Mouse (Mus musculus): ENCODE measurements around the gene Cpsf6.
"Not testable (repeated sequence)": the region's sequence is repeated elsewhere in the genome, so short reads cannot be mapped to it uniquely, and the experiment has no call there.

Cpsf6 gene

DNA sequence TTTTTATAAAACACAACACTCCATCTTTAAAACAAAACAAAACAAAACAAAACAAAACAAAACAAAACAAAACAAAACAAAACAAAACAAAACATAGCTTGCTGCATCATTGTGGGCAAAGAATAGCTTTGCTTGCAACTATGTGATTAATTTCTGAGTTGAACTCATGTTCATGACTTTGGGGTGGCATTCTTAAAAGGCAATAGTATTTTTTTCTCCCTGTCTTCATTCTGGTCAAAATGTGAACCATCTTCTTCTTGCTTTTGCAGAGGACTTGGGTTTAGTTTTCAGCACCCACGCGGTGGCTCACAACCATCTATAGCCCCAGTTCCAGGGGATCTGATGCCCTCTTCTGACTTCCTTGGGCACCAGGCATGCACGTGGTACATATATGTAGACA, 20.0 kb upstream of the Cpsf6 start:
- DNase-seq (ENCODE audit: low read depth), result no peak

DNA sequence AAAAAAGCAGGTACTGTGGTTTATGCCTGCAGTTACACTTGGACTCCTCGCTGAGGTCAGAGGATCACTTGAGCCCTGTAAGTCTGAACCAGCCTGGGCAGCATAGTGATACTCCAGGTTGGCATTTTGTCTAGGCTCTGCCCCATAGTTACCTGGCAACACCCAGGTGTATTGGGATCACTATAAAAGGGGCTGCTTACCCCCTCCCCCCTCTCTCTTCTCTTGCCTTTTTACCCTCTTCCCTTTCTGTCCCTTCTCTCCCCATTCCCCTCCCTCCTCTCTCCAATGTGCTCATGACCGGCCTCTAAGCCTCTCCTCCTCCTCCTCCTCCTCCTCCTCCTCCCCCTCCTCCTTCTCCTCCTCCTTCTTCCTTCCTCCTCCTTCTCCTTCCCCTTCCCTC, 19.4 kb upstream of the Cpsf6 start:
- no peak for DNase-seq (ENCODE audit: low read depth)

DNA sequence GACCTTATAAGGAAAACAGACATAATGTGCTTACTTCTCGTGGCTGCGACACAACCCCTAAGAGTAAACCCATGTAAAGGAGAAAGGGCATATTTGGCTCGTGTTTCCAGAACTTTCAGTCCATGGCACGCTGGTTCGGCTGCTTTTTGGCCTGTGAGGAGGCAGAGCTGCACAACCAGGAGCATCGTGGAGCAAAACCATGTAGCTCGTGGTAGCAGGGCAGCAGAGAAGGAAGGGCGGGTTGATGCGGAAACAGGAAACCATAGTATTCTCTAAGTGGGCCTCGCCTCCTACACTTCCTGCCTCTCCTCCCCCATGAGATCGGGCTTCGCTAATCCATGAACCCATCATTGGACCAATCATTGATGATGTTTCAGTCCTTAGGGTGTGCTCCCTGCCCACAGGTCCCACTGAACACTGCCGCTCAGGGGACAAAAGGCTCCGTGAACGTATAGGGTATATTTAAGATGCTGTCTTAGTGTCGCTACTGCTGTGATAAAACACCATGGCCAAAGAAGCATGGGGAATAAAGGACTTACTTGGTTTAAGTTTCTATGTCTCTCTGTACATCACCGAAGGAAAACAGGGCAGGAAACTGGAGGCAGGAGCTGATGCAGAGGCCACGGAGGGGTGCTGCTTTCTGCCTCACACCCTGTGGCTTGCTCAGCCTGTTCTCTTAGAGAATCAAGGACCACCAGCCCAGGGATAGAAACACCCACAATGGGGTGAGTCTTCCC, 18.4 kb upstream of the Cpsf6 start:
- no peak for DNase-seq (ENCODE audit: low read depth)

DNA sequence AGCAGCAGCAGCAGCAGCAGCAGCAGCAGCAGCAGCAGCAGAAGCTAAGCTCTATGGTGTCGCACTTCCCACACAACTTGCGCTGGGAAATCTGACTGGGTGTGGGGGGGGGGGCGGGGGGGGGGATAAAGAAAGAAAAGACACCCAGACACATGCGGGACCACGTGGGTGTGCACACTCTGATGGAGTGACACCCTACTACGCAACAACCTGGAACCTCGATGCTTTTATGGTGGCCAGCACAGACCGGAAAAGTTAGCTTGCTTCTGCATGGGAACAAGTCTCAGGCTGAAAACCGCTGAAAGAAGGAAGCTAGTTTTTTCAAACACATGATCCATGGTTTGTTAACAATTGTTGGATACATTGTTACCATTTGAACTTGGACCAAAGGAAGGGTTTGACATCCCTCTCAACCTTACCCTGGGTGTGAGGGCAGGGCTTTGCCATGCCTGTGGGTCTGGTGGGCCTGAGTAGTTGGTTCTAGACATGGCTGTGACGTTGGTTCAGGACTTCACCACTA, 17.4 kb upstream of the Cpsf6 start:
- no peak for DNase-seq (ENCODE audit: low read depth)

DNA sequence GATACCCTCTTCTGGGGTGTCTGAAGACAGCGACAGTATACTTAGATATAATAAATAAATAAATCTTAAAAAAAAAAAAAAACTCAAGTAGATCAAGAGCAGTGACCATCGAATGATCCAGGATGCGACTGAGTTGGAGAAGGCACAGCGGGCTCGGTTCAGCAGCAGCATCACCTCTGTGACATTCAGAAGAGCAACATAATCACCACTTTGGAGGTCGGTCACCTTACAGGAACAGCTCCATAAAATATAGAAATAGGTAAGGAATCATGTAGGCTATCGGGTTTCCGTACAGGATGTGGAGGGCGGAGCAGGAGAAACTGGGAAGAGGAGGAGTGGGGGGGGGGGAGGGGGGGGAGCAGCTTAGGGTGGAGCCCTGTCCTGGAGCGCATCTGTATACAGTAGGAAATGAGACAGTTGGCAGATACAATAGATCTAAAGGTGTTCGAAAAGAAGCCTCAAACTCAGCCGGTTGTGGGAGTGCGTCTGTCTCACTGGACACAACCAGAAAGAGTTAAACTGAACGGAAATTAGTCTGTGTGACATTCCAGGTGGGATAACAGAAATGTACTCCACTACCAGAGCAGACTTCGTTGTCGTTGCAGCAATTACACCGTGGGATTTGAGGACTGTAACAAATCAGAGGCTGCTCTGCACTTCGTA, 16.7 kb upstream of the Cpsf6 start:
- DNase-seq (ENCODE audit: low read depth), result no peak

DNA sequence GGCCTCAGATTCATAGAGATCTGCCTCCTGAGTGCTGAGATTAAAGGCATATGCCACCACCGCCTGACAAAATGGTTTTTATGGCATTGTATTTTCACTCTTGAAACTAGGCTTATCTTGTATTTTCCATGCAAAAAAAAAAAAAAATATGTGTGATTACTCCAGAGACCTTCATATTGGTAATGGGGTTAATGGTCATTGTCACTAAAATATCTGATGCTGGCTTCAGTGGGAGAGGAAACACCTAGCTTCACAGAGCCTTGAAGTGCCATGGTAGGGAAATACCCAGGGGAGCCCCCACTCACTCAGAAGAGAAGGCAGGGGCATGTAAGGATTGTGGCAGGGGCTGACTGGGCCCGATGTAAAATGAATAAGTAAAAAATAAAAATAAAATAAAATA, 16.0 kb upstream of the Cpsf6 start:
- no peak for DNase-seq (ENCODE audit: low read depth)

DNA sequence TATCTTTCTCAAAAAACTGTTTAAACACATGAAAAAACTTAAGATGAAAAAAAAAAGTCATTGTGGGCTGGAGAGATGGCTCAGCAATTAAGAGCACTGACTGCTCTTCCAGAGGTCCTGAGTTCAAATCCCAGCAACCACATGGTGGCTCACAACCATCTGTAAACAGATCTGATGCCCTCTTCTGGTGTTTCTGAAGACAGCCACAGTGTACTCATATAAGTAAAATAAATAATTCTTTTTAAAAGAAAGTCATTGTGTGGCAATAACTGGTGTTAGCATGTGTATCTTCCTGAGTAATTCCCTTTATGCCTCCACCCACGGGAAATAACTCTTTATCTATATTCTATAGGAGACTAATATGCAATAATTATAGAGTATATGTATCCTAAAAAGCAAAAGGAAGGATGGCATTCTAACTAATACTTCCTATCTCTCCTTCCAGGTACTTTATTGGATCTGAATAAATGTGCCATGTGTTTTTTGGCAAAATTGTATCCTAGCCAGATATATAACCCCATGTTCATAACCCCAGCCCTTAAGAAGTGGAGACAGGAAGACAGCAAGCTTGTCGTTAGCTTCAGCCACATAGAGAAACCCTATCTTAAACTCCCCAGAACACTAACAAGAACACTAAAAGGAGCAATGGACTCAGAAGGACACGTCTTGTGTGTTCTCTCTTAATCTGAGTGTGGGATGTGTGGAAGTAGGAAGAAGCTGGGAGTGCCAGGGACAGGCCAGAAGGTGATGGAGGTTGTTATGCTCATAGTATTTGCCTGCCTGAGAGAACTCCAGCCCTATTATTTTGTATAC, 15.1 kb upstream of the Cpsf6 start:
- no peak for DNase-seq (ENCODE audit: low read depth)

DNA sequence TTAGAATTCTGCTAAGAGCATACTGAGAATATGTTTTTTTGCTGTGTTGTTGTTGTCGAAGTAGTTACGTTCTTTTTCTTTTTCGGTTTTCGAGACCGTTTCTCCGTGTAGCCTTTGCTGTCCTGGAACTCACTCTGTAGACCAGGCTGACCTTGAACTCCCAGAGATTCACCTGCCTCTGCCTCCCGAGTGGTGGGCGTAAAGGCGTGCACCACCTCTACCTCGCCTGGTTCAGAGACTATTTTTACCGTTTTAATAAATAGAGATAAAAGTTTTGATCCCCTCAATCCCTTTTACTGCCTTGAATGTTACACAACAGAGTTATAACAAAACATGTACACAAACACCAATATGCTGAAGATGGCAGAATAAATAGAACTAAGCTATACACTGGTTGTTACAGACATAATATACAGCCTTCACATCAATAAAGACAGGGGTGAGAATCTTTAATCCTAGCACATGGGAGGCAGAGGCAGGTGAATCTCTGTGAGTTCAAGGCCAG, 14.1 kb upstream of the Cpsf6 start:
- DNase-seq (ENCODE audit: low read depth), result no peak

DNA sequence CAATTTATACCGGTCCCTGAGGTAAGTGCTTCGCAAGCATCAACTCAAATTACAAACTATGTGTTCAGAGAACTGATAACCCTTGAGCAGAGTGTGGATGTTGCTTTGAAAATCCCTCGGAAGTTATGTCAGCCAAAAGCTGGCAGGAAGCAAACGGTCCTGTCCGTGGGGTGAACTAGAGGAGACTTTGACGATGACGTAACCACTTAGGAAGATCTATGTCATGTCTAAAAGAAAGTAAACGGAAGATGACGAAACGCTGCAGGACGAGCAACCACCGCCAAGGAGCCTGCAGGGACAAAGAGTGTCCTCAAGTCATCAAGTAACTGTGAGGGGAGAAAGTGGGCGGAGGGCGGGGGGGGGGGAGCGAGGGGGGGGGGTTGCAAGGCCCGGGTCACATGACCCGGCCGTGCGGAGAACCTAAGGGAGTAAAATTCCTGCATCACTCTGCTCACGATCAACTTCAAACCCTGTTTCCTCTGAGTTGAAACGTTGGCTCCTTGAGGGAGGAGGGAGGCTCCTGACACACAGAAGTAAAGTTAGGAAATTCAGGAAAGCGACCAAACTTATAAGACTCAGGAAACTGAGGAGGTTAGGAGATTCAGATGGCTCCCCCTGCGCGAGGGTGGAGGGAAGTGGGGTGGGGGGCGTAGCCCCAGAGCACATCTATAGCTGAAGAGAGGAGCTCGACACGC, 13.5 kb upstream of the Cpsf6 start:
- DNase-seq (ENCODE audit: low read depth), result peak; percentile 66

DNA sequence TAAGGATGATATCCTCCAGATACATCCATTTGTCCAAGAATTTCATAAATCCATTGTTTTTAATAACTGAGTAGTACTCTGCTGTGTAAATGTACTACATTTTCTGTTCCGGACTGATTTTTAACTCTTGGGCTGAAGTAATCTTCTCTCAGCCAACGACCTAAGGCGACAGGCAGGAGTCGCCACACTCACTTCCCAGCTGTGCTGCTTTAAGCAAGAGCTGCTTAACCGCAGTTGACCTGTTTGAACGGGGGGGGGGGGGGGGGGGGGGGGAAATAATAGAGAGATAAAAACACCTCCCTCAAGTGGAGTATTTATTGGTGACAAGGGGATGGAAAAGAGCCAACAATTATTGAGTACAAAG, 13.0 kb upstream of the Cpsf6 start:
- DNase-seq (ENCODE audit: low read depth), result no peak

DNA sequence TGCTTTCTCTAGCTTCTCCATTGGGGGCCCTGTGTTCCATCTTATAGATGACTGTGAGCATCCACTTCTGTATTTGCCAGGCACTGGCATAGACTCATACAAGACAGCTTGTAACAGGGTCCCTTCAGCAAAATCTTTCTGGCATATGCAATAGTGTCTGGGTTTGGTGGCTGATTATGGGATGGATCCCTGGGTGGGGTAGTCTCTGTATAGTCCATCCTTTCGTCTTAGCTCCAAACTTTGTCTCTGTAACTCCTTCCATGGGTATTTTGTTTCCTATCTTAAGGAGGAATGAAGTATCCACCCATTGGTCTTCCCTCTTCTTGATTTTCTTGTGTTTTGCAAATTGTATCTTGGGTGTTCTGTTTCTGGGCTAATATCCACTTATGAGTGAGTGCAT, 12.6 kb upstream of the Cpsf6 start:
- DNase-seq (ENCODE audit: low read depth), result not testable (repeated sequence)

DNA sequence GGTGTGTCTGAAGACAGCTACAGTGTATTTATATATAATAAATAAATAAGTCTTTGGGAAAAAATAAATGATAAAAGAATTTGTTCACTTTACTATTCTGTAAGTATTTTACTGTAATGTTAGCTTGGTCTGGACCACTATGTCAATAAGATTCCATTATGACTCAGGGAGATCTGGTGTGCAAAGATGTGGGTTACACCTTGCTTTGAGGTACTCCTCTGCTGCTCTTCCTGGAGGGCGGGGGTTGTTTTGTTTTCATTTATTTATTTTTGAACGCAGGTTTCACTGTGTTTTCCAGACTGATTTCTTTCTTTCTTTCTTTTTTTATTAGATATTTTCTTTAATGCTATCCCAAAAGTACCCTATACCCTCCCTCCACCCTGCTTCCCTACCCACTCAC, 12.0 kb upstream of the Cpsf6 start:
- DNase-seq (ENCODE audit: low read depth), result no peak

DNA sequence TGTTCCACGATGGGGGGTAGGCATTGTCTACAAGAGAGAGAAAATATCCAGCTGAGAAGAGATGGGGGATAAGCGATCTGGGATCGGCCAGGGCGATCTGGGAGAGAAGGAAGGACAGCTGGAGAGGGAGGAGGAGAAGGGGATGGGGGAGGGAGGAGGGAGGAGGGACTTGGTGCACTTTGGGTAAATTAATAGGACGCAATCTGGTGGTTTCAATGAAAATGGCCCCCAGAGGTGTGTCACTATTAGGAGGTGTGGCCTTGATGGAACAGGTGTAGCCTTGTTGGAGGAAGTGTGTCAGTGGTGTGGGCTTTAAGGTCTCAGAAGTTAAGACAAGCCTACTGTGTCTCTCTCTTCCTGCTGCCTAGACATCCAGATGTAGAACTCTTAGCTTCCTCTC, 11.2 kb upstream of the Cpsf6 start:
- DNase-seq (ENCODE audit: low read depth), result no peak

DNA sequence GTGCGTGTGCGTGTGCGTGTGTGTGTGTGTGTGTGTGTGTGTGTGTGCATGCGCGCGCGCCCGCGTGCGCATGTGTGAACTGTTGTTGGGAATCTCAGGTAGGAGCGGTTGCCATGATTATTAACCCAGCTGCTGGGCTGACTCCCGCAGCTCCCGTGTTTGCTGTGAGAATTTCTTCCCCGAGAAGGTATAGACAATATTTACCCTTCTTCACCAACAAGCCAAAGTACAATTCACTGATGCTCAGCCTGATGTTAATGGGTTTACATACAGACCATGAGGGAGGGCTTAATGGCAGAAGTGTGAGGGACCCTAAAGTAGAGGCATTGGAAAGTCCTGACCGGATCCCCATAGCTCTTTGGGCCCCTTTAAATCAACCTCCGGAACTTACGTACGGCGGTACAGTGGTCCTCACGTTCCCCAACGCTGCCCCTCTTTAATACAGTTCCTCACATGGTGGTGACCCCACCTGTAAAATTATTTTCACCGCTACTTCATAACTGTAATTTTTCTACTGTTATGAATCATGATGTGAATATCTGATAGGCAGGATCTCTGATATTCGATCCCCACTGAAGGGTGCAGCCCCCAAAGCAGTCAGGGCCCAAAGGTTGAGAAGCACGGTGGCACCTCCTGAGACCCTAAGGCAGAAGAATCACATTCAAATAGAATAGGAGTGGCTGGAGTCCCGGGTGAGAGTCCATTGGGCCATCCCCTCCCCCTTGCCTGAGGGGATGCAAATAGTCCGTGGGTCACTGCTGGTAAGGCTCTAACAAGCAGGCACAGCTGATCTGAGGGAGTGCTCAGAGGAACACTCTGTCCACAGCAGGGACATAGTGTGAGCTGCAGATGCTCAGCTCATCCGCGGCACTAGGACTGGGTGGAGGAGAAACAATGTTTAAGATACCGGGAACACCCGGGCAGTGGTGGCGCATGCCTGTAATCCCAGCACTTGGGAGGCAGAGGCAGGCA, 10.4 kb upstream of the Cpsf6 start:
- DNase-seq (ENCODE audit: low read depth), result no peak

DNA sequence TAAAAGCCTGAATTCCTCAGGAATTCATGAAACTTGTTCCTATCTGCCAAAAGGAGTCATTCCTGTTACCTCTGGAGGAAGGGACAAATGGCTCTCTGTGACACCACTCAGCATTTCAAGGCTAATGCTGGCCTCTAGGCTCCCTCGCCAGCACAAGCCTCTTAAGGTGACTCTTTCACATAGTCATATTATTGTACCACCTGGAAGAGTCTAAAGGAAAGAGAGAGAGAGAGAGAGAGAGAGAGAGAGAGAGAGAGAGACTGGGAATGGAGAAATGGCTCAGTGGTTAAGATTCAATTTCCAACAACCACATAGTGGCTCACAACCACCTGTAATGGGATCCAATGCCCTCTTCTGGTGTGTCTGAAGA, 9.5 kb upstream of the Cpsf6 start:
- no peak for DNase-seq (ENCODE audit: low read depth)

DNA sequence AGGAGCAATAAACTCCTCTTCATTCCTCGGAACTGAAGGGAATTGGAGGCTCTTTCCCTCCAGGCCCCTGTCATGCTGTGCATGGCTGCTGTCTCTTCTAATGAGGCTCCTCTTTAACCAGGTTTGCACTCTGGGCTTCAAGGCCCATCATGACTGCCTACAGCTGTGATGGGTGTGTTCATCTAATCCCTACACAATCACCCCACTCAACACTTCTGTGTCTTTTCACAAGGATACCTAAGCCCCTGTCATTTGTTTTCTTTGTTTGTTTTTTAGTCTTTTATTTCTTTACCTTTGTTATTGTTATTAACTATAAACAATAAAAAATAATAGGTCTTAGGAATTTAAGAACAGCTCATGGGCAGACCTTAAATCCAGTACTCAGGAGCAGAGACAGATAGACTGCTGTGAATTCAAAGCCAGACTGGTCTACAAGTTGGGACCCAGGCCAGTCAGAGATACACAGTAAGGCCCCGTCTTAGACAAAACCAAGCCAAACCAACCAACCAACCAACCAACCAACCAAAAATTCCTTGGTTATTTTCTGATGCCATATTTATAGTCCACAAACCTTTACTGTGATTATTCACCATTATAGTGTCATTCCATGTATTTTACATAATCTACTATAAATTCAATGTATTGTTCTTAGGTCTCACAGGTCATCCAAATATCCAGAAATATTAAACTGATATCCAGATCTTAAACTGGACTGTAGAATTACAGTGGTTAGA, 9.0 kb upstream of the Cpsf6 start:
- DNase-seq (ENCODE audit: low read depth), result no peak

DNA sequence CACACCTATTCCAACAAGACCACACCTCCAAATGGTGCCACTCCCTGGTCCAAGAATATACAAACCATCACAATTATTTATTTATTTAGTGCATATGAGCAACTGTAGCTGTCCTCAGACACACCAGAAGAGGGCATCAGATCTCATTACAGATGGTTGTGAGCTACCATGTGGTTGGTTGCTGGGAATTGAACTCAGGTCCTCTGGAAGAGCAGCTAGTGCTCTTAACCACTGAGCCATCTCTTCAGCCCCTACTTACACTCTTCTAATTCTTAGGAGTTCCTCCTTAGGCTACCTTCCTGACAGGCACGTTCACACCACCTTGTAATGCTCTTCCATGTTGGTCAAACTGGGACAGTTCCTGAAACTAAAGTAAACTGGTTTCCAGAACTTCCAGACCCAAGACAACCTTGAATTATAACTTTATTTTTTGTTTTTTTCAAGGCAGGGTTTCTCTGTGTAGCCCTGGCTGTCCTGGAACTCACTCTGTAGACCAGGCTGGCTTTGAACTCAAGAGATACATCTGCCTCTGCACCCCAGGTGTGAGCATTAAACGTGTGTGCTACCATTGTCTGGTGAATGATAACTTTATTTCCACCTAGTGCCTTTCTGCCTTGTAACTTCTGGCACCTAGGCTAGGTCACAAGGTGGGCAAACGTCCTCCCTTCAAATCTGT, 8.3 kb upstream of the Cpsf6 start:
- DNase-seq (ENCODE audit: low read depth), result not testable (repeated sequence)

DNA sequence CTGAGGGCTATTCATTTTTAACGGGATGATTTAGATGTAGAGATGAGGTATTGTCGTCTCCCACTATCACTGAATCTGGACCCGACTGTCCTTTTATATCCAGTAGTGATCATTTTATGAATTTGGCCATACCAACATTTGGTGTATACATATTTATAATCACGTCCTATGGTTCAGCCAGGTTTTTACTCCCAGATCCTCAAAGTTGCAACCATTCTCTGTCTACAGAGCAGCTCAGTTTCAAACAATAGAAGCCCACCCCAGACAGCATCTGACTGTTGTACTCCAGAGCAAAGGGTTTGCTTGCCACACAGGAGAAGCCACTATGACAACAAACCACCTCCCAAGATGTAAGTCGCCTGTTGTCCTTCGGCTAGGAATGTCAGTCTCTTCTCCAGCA, 7.2 kb upstream of the Cpsf6 start:
- no peak for DNase-seq (ENCODE audit: low read depth)

DNA sequence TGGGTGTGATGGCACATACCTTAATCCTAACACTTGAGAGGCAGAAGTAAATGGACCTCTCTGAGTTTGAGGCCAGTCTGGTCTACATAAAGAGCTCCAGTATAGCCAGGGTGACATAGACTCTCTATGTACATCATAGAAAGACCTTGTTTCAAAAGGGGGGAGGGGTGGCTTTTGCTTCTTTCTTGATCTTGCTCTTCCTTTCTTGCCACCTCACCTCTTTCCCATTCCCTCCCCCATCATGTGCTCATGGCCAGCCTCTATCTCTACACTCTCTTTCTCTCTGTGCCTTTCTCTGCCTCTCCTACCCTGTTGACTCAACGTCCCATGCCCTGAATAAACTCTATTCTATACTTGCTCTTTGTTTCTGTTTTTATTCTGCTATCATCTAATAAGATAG, 6.4 kb upstream of the Cpsf6 start:
- no peak for DNase-seq (ENCODE audit: low read depth)

DNA sequence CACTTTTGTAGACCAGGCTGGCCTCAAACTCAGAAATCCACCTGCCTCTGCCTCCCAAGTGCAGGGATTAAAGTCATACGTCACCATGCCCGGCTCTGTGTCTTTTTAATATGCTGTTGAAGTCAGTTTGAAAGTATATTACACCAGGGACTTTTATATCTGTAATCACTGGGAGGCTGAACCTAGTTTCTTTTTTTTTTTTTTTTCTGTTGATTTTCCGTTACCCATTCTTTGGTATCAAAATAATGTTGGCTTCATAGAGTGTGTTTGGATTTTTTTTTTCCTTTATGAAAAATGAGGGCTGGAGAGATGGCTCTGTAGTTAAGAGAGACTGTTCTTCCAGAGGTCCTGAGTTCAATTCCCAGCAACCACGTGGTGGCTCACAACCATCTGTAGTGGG, 5.6 kb upstream of the Cpsf6 start:
- DNase-seq (ENCODE audit: low read depth), result no peak
